Comparison of ENCODE assay signal across 8 mouse cellular contexts in genomic region chr1:39010583-39011021, GRCm38 (mm10). TPM values are rescaled to one million over a fixed set of nuclear protein-coding genes. Genes with fewer than 3 reads are reported as not detected.
DNase-seq lines count a peak whose midpoint lies in the region; ATAC-seq and TF ChIP-seq lines count a peak whose summit lies in the region.

No protein-coding gene starts in this region.

- H3K4me3 ChIP-seq in kidney, adult 2 months (ENCODE audit: insufficient read depth, low read depth, low read length), result no peak overlapping the region
- H3K4me3 ChIP-seq in midbrain, embryonic 12.5 days, result no peak overlapping the region

- no peak for TF ChIP-seq POLR2A in kidney, adult 2 months (IDR thresholded peaks at IDR 0.05; ENCODE audit: low read depth, low read length)

- DNase-seq in 3T3-L1 (ENCODE audit: low read depth, low spot score), result peak; percentile 87
- DNase-seq in T-cell, adult 2 months (ENCODE audit: low spot score), result peak; percentile 65
- peak; percentile 45 for DNase-seq in gastrocnemius, postnatal 14 days
- peak; percentile 85 for DNase-seq in kidney, adult 2 months
- peak; percentile 73 to 81 for DNase-seq in left cerebral cortex, postnatal 36 days (ENCODE audit: low spot score in 2 of 2)
- DNase-seq in skeletal muscle tissue, adult 2 months (ENCODE audit: low read depth, low spot score), result peak; percentile 37

- no peak overlapping the region for H3K9ac ChIP-seq in midbrain, embryonic 12.5 days (replicated peaks)

- H3K27ac ChIP-seq in kidney, adult 2 months (ENCODE audit: insufficient read depth, low read depth, low read length), result no peak overlapping the region
- no peak overlapping the region for H3K27ac ChIP-seq in midbrain, embryonic 12.5 days (replicated peaks)

- no peaks in the 10 kb centered on the region for H3K36me3 ChIP-seq in kidney, adult 2 months (ENCODE audit: control insufficient read depth, insufficient read depth, low read length)
- H3K36me3 ChIP-seq in midbrain, embryonic 12.5 days, result no peaks in the 10 kb centered on the region

- peak; percentile 48 for TF ChIP-seq CTCF in kidney, adult 2 months (conservative IDR thresholded peaks at IDR 0.05; ENCODE audit: insufficient read depth, insufficient read length, low read depth, low read length)

- no peaks in the 10 kb centered on the region for H3K9me3 ChIP-seq in midbrain, embryonic 12.5 days

- WGBS in kidney, adult 2 months, result 18% methylated on average over 12 of the region's 12 CpGs
- WGBS in midbrain, embryonic 12.5 days, result 24% methylated on average over 12 of the region's 12 CpGs

- H3K4me1 ChIP-seq in kidney, adult 2 months (ENCODE audit: control insufficient read depth, insufficient read depth, low read length), result no peaks in the 10 kb centered on the region
- 0 out of 2 replicates have a peak, but pooled peaks cover 4% of the 10 kb centered on the region for H3K4me1 ChIP-seq in midbrain, embryonic 12.5 days

- intact Hi-C loops in gastrocnemius, postnatal 14 days (cut with DNase I; ENCODE audit: low total_unique reads), result loop anchor here (5.0 to 10.0 kb wide), 2 partner anchors 194 to 332 kb away; no protein-coding TSS in a partner anchor
- intact Hi-C loops in left cerebral cortex, postnatal 36 days (cut with DNase I), result loop anchor here (1.0 to 5.0 kb wide), 3 partner anchors 77 to 330 kb away; partner anchors contain the start of gene Npas2

- no peak overlapping the region for H3K4me2 ChIP-seq in midbrain, embryonic 12.5 days (replicated peaks)

- no peaks in the 10 kb centered on the region for H3K27me3 ChIP-seq in kidney, adult 2 months (replicated peaks; ENCODE audit: control insufficient read depth, insufficient read depth, low read length)
- 0 out of 2 replicates have a peak, but pooled peaks cover 4% of the 10 kb centered on the region for H3K27me3 ChIP-seq in midbrain, embryonic 12.5 days

- peak; percentile 78 for ATAC-seq in common myeloid progenitor, adult 5-6 weeks (replicated peaks; ENCODE audit: low read depth, poor library complexity, severe bottlenecking)
- ATAC-seq in midbrain, embryonic 12.5 days (ENCODE audit: low FRiP score, low read depth), result peak; percentile 63; the same call in 1 of the 2 replicates

RNA-seq across cellular contexts. Expression of gene Pdcl3, which starts 25.2 kb away (rescaled TPM):
- total RNA-seq in common myeloid progenitor, adult 5-6 weeks (2017), result 40.8 and 83.4 TPM in 2 replicates
- total RNA-seq in gastrocnemius, postnatal 14 days (2021), result 10 to 100 TPM; 64.4 to 70.5 TPM
- polyA plus RNA-seq in kidney, adult 2 months (2012; rRNA removed), result 32.5 and 39.8 TPM in 2 replicates
- 10 to 100 TPM; 37.3 to 37.4 TPM for total RNA-seq in left cerebral cortex, postnatal 36 days (2021)
- 162 and 171 TPM in 2 replicates for polyA plus RNA-seq in midbrain, embryonic 12.5 days (2016; fragmentation: Nextera tagmentation; extraction: Ambion mirVana)

Comparison
In these comparisons a context has a peak if more than half of its experiments do, and no peak if none do; other contexts are left out.
1. DNase-seq: peak in every context shown above with its lines; median percentile 87 in 3T3-L1; 85 in kidney, adult 2 months; 77 in left cerebral cortex, postnatal 36 days; 65 in T-cell, adult 2 months; 45 in gastrocnemius, postnatal 14 days; 37 in skeletal muscle tissue, adult 2 months.